Mouse (Mus musculus): Measurements from ENCODE around the gene Plscr3.

The Plscr3 gene

GRCm38 (mm10) chr11:69846198-69846680 is at the start of gene Plscr3:
TSS of gene Plscr3 (plus strand) at chr11:69846376.
- under 1% methylated on average over 38 of the region's 38 CpGs for whole genome bisulfite sequencing

DNA sequence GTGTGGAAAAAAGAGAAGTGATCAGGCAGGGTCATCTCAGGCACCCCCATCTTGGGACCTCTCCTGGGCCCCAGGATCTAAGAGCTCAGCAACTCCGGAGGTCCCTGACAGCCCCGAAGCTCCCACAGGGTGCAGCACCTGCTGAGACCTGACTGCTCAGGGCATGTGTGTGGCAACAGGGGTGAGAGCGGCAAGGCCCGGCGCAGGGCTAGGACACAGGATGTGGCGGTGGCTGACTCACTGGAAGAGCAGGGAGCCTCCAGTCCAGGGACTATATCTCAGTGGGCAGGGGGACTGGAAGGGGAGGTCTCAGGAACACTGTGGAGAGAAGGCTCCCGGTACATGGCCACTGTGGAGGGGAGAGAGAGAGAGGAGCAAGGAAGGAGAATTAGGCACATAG is 48.3 kb upstream of the Plscr3 start:
- 87% methylated on average over 7 of the region's 7 CpGs for WGBS

DNA sequence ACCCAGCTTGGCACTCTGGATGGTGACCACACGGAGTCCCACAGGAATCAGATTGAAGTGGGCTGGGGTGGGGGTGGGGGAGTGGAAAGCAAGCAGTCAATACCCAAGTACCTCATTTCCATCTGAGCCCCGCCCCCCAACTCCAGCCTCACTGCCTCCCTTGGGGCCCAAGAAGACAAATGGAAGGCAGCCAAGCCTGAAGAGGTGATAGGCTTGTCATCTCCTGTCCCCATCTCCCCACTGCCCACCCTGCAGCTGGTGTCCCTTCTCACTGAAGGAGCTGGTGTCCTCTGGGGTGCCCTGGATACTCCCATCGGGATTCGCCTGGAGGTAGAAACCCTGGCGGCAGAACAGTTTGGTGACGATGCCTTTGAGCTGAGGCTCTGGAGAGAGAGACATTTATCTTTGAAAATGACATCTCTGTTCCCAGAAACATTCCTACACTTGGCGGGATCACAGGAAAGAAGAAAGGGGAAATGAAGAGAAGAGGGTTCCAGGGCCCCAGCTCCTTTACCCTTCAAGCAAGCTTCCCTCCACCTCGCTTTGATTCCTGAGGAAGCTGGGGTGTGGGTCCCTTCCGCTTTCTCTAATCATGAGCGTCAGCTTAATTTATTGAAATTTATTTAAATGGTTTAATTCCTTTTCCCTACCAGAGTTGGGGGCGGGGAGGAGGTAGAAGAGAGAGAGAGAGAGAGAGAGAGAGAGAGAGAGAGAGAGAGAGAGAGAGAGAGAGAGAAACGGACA is 46.6 kb upstream of the Plscr3 start:
- whole genome bisulfite sequencing: 38% methylated on average over 12 of the region's 12 CpGs

- 6% methylated on average over 11 of the region's 11 CpGs for WGBS
Observed at GRCm38 (mm10) chr11:69800138-69800391, 46.1 kb upstream of the Plscr3 start.

GRCm38 (mm10) chr11:69800392-69801197 is 45.6 kb upstream of the Plscr3 start:
- 2% methylated on average over 36 of the region's 36 CpGs for WGBS

GRCm38 (mm10) chr11:69801379-69801977 is 44.7 kb upstream of the Plscr3 start, which contains the start of gene Fgf11:
TSS of gene Fgf11 (minus strand) at chr11:69801857.
- 3% methylated on average over 33 of the region's 33 CpGs for WGBS

DNA sequence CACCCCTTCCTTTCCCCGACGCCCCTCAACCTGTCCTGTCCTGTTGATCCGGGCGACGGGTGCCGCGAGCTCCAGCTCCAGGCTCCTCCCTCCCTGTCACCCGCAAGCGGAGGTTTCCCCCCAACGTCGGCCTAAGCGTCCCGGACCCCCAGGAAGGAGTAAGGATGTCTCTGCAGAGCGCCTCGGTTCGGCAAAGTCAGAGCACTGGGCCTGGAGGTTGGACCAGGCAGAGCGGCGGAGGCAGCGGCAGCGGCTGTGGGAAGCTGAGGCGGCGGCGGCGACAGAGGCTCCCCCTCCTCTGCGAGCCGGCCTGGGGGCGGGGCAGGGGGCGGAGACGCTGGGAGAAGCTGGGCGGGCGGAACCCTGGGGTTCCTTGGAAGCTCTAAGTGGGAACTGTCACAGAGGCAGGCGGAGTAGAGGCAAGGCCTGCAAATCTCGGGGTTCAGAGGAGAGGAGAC is 43.5 kb upstream of the Plscr3 start:
- WGBS: 1% methylated on average over 33 of the region's 33 CpGs

- WGBS: 4% methylated on average over 12 of the region's 12 CpGs
Observed at GRCm38 (mm10) chr11:69803328-69803727, 42.8 kb upstream of the Plscr3 start.

- WGBS: 2% methylated on average over 60 of the region's 60 CpGs
Observed at GRCm38 (mm10) chr11:69803786-69804651, 42.2 kb upstream of the Plscr3 start.

DNA sequence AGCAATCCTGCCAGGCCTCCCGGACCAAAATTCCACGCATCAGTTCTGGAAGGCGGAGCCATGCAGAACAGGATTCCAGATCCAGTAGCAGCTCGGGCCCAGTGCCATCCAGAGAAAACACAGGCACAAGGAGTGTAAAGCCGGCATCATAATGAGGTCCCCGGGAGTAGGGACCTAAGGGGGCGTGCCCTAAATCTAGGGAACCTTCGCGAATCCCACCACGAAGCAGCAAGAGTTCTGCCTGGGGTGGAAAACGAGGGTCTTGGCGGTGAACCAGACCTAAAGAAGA is 41.6 kb upstream of the Plscr3 start:
- WGBS: 17% methylated on average over 12 of the region's 12 CpGs

DNA sequence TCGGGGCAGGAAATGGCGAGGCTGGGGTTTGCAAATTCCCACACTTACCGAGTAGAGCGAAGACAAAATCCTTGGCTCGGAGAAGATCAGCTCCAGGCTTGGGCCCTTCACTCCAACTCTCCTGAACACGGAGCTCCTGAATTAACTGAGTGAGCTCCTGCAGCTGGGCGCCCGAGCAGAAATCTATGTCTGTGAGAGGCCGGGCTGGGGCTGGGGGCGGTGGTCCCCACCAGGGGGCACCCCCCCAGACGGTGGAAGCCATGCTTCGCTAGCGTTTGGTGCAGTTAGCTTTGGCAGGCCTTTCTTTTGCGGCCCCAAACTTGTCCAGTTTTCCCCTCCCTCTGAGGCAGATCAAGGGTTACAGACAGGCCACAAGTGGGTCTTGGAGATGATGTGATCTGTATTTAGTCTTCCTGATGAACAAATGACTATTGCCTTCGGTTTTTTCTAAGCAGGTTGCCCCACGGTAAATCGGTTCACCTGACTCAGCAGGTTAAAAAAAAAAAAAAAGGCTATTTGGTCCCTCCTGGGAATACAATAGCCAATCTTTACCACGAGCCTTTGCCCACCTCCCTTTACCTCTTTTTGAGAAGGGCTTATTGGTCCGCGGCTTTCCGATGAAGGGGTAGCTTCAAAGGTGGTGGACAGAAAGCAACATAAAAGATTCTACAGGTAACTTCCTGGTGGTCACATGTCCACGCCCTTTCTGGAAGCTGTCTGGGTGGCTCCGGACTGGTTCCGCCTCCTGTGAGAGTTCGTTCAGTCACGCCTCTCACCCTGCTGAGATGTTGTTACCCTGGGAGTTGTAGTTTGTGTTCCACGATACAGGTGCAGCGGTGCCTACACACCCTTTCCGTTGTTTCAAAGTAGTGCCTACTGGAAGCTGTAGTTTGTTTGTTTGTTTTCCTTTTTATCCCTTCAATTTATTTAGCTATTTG is 40.9 kb upstream of the Plscr3 start, which contains the start of gene Tmem102:
TSS of gene Tmem102 (minus strand) at position 653 of the 938 bp plus-strand sequence.
- WGBS: 37% methylated on average over 29 of the region's 29 CpGs

DNA sequence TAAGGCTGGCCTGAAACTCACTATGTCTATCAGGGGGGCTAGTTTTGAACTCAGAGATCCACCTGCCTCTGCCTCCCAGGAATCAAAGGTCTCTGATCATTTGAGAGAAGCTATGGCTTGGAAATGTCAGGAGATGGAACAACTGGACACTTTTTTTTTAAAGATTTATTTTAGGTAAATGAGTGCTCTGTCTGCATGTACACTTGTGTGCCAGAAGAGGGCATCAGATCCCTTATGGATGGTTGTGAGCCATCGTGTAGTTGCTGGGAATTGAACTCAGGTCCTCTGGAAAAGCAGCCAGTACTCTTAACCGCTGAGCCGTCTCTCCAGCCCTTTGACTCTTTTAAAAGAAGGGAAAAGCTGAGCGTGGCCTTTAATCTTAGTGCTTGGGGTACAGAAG is 39.8 kb upstream of the Plscr3 start:
- WGBS: 90% methylated on average over 4 of the region's 4 CpGs

GRCm38 (mm10) chr11:69807641-69808040 is 38.5 kb upstream of the Plscr3 start:
- 74% methylated on average over 2 of the region's 2 CpGs for WGBS

DNA sequence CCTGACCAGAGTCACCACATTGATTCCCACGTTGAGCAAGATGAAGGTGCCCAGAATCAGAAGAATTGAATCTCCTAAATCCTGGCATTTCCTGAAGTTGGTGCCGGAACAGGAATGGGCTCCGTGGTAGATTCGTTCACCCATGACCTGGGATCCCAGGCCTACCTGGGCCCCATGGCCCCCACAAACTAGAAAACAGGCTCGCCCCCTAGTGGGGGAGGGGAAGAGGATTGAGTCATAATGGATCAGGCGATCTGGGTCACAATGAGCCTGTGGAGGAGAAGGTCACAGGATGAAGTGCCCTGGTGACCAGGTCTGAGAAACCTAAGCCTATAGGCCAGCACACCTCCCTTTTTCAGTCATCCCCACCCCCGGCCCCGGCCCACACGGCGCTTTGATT is 31.0 kb upstream of the Plscr3 start, which contains the start of gene Gm39566:
TSS of gene Gm39566 (minus strand) at position 144 of the 400 bp plus-strand sequence.
- 68% methylated on average over 10 of the region's 10 CpGs for WGBS

- WGBS: 90% methylated on average over 12 of the region's 12 CpGs
Observed at GRCm38 (mm10) chr11:69816520-69816919, 29.7 kb upstream of the Plscr3 start.

DNA sequence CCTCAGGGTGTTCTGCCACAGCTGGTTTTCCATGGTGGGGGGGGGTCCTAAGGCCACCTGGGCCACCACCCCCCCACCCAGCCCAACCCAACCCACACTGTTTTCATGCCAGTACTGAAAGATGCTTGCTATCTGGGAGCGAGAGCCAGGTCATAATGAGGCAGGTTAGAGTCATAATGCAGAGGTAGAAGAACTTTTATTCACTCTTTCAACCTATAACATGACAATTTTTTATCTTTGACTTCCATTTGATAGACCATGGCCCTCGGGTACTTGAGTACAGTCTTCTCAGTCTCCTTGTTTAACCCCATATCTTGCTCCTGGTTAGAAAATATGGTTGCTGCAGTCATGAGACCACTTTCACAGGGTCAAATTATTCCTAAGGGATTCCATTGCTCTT is 27.8 kb upstream of the Plscr3 start, which contains the start of gene Spem2:
TSS of gene Spem2 (minus strand) at position 101 of the 400 bp plus-strand sequence.
- WGBS: 77% methylated on average over 2 of the region's 2 CpGs

GRCm38 (mm10) chr11:69818871-69819270 is 27.3 kb upstream of the Plscr3 start:
- 92% methylated on average over 8 of the region's 8 CpGs for WGBS

GRCm38 (mm10) chr11:69822080-69822479 is 24.1 kb upstream of the Plscr3 start, which contains the start of gene Spem1:
TSS of gene Spem1 (minus strand) at chr11:69822180.
- WGBS: 87% methylated on average over 3 of the region's 3 CpGs

DNA sequence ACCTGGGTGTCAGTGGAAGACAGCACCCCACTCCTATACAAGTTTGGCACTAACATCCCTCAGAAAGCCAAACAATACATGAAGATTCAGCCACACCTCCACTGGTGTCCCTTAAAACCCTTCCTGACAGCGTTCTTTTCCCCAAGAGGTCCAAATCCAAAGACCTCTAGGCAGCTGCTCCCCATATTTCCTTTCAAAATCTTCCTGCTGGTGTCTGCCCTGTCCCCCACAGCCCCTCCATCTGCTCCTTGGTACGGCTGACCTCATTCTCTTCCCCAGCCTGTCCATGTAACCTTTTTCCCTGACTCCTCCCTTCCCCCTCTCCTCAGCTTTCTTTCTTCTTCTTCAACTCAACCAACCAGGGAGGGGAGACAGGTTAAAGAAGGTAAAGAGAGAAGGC is 22.7 kb upstream of the Plscr3 start:
- whole genome bisulfite sequencing: 73% methylated on average over 2 of the region's 2 CpGs

DNA sequence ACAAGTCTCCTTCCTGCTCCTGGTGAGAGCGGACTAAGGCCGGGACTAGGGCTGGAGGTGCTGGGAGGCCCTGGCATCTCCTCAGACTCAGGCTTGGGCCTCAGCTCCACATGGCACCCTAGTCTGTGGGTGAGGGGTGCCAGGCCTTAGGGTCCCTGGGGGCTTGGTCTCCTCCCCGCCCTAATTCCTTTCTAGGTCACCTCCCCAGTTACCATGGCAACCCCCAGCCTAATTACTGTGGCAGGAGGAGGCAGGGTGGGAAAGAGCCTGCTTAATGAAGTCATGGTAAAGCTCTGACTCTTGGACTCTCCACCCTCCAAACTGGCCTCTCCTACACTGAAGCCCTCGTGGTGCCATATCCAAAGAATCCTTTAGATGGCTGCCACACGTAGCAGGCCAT is 17.3 kb upstream of the Plscr3 start:
- WGBS: 67% methylated on average over 5 of the region's 5 CpGs
